Mouse (Mus musculus) kidney, embryonic 16.5 days (tissue): ENCODE measurements around the gene Derl3. TPM values are rescaled to one million over a fixed set of nuclear protein-coding genes. Genes with fewer than 3 reads are reported as not detected.

Experiments
- ATAC-seq: fragments of 200-750 bp; cut with Nextera tagmentation; 2 replicates; pipeline ENCODE4 v1.8.0; 2017; ENCODE audit warnings: moderate TSS enrichment; ENCODE audit not compliant: low FRiP score, low TSS enrichment
- H3K27ac ChIP-seq: fragments of 300-500 bp; sonication (generic); 2 replicates; pipeline ENCODE4 v1.5.1; 2014; ENCODE audit warnings: low read length
- H3K27me3 ChIP-seq: fragments of 300-500 bp; sonication (generic); 2 replicates; pipeline ENCODE4 v1.6.1; 2014; ENCODE audit warnings: low read length, control low read depth, mixed read lengths; ENCODE audit not compliant: insufficient read depth
- H3K36me3 ChIP-seq: fragments of 300-500 bp; sonication (generic); 2 replicates; pipeline ENCODE4 v1.6.1; 2014; ENCODE audit warnings: low read length, control low read depth, mixed read lengths; ENCODE audit not compliant: insufficient read depth
- H3K4me1 ChIP-seq: fragments of 300-500 bp; sonication (generic); 2 replicates; pipeline ENCODE4 v1.6.1; 2014; ENCODE audit warnings: low read length, control low read depth, mixed read lengths; ENCODE audit not compliant: insufficient read depth
- H3K4me2 ChIP-seq: fragments of 300-500 bp; sonication (generic); replicated peaks from 2 replicates; pipeline ENCODE4 v1.6.1; 2014; ENCODE audit warnings: low read depth, low read length
- H3K4me3 ChIP-seq: fragments of 300-500 bp; sonication (generic); 2 replicates; pipeline ENCODE4 v1.5.1; 2014; ENCODE audit warnings: mild to moderate bottlenecking, low read length
- H3K9ac ChIP-seq: fragments of 300-500 bp; sonication (generic); replicated peaks from 2 replicates; pipeline ENCODE4 v1.6.1; 2014; ENCODE audit warnings: low read length
- H3K9me3 ChIP-seq: fragments of 300-500 bp; sonication (generic); 2 replicates; pipeline ENCODE4 v1.6.1; 2016; ENCODE audit warnings: low read length, control low read depth
- WGBS: fragments of 180-500 bp; shearing (Covaris S2); extraction: QIAGEN DNeasy Blood & Tissue Kit; methylation state at CpG from one replicate; pipeline ENCODE4 v1.1.7; 2014; 5-methylcytosine and 5-hydroxymethylcytosine counted together
- polyA plus RNA-seq: library from polyadenylated mRNA; unstranded; fragments of >200 nt; fragmentation: Nextera tagmentation; extraction: Ambion mirVana; gene quantifications from 2 replicates; pipeline ENCODE4 v1.2.1, GENCODE M21; 2015

The Derl3 gene
- polyA plus RNA-seq, 1 experiment from 2014 or later: 4.4 TPM

DNA sequence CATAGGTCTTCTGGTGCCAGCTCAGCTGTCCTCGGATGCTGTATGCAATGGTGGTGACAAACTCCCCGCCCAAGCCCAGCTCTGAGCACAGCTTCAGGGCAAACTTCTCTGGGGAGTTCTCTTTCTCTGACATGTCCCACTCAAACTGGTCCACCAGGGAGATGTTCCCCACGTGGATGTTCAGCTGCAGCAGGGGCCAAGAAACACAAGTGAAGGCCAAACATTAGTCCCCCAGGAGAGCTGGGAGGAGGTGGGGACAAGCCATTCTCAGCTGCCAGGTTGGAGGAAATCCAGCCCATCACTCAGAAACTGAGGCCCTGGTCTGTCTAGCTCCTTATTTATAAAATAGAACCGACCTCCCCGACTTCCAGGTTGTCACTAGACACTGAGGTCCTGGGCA is 11.2 kb downstream of the Derl3 start:
- H3K4me3 ChIP-seq: no peak overlapping the region
- H3K4me2 ChIP-seq: no peak overlapping the region
- H3K27me3 ChIP-seq: no peaks in the 10 kb centered on the region
- no peak overlapping the region for H3K27ac ChIP-seq
- no peaks in the 10 kb centered on the region for H3K9me3 ChIP-seq
- ATAC-seq: no peak
- 87% methylated on average over 5 of the region's 5 CpGs for WGBS
- no peaks in the 10 kb centered on the region for H3K4me1 ChIP-seq
- no peak overlapping the region for H3K9ac ChIP-seq
- H3K36me3 ChIP-seq: peaks cover 80% of the 10 kb centered on the region

DNA sequence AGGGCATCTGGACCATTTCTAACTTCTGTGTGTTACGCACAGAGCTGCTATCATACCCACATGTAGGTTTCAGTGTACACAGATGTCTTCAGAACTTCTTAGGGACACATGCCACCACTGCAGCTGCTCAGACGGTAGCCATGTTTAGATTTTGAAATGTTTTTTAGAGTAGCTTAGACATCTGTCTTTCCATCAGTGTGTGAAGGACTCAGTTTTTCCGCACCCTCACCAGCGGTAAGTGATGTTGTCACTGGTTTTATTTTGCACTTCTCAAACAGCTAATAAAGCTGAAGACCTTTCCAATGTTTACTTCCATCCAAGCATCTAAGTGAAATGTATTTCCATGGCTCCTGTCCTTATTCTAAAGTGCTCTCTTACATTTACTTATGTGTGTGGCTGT is 13.7 kb downstream of the Derl3 start:
- no peaks in the 10 kb centered on the region for H3K27me3 ChIP-seq
- ATAC-seq: no peak
- H3K4me2 ChIP-seq: no peak overlapping the region
- WGBS: 93% methylated on average over 4 of the region's 4 CpGs
- H3K9me3 ChIP-seq: no peaks in the 10 kb centered on the region
- no peak overlapping the region for H3K27ac ChIP-seq
- H3K4me1 ChIP-seq: no peaks in the 10 kb centered on the region
- H3K36me3 ChIP-seq: peaks cover 82% of the 10 kb centered on the region
- no peak overlapping the region for H3K4me3 ChIP-seq
- H3K9ac ChIP-seq: no peak overlapping the region

GRCm38 (mm10) chr10:75910698-75911097 is 17.5 kb downstream of the Derl3 start:
- H3K27ac ChIP-seq: no peak overlapping the region
- H3K27me3 ChIP-seq: no peaks in the 10 kb centered on the region
- no peaks in the 10 kb centered on the region for H3K4me1 ChIP-seq
- H3K4me2 ChIP-seq: no peak overlapping the region
- no peak overlapping the region for H3K9ac ChIP-seq
- no peak overlapping the region for H3K4me3 ChIP-seq
- no peaks in the 10 kb centered on the region for H3K9me3 ChIP-seq
- WGBS: 80% methylated on average over 2 of the region's 2 CpGs
- H3K36me3 ChIP-seq: peaks cover 75% of the 10 kb centered on the region
- ATAC-seq: no peak

- WGBS: 73% methylated on average over 6 of the region's 6 CpGs
- H3K36me3 ChIP-seq: peaks cover 65% of the 10 kb centered on the region
- ATAC-seq: no peak
- H3K9me3 ChIP-seq: no peaks in the 10 kb centered on the region
- no peaks in the 10 kb centered on the region for H3K27me3 ChIP-seq
- no peaks in the 10 kb centered on the region for H3K4me1 ChIP-seq
- H3K4me2 ChIP-seq: no peak overlapping the region
- H3K4me3 ChIP-seq: no peak overlapping the region
- no peak overlapping the region for H3K9ac ChIP-seq
- no peak overlapping the region for H3K27ac ChIP-seq
Measured at GRCm38 (mm10) chr10:75913013-75913589, 19.9 kb downstream of the Derl3 start.

DNA sequence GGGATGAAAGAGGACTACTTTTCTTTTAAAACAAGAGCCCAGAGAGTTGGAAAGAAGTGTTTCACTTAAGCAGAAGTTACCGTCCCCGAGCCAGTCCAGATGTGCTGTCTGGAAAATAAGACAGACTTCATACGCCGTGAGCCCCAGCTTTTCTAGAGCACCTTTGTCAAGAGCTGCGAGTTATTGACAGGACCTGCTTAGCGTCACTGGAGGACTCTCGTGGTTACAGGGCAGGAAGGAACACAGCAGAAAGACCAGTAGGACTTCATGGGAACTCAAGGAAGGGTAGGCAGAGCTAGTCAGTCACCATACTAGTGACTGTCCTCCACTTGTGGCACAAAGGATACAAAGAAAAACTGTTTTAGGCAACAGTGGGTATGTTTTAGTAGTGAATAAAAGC is 22.3 kb downstream of the Derl3 start:
- peaks cover 49% of the 10 kb centered on the region for H3K36me3 ChIP-seq
- no peak overlapping the region for H3K4me3 ChIP-seq
- peaks cover 15% of the 10 kb centered on the region for H3K4me1 ChIP-seq
- H3K9ac ChIP-seq: no peak overlapping the region
- H3K27me3 ChIP-seq: no peaks in the 10 kb centered on the region
- H3K27ac ChIP-seq: no peak overlapping the region
- 92% methylated on average over 7 of the region's 7 CpGs for WGBS
- H3K9me3 ChIP-seq: no peaks in the 10 kb centered on the region
- no peak for ATAC-seq
- no peak overlapping the region for H3K4me2 ChIP-seq

DNA sequence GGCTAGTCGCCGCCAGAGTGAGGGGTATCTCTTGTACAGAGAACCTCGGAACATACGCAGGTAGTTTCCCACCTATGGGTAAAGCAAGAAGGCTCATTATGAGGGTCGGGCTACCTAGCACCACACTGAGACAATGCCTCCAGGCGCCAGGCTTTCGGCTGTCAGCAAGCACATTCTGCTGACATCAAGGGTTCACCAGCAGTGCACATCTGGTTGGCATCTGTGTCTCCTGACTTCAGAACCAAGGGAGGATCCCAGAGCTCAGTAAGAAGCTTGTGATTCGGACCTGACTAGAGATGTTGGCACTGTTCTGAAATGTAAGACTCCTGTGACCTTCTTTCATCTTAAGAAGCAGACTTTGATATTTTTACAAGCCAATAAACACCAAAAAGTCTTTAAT is 23.6 kb downstream of the Derl3 start:
- H3K9me3 ChIP-seq: no peaks in the 10 kb centered on the region
- no peak overlapping the region for H3K9ac ChIP-seq
- H3K27me3 ChIP-seq: no peaks in the 10 kb centered on the region
- H3K4me1 ChIP-seq: peaks cover 16% of the 10 kb centered on the region
- WGBS: 85% methylated on average over 8 of the region's 8 CpGs
- ATAC-seq: no peak
- peaks cover 38% of the 10 kb centered on the region for H3K36me3 ChIP-seq
- H3K27ac ChIP-seq: no peak overlapping the region
- H3K4me3 ChIP-seq: no peak overlapping the region
- H3K4me2 ChIP-seq: no peak overlapping the region

- H3K4me1 ChIP-seq: peaks cover 27% of the 10 kb centered on the region
- ATAC-seq: no peak
- 78% methylated on average over 5 of the region's 5 CpGs for WGBS
Measured at GRCm38 (mm10) chr10:75919026-75919425, 25.8 kb downstream of the Derl3 start.

DNA sequence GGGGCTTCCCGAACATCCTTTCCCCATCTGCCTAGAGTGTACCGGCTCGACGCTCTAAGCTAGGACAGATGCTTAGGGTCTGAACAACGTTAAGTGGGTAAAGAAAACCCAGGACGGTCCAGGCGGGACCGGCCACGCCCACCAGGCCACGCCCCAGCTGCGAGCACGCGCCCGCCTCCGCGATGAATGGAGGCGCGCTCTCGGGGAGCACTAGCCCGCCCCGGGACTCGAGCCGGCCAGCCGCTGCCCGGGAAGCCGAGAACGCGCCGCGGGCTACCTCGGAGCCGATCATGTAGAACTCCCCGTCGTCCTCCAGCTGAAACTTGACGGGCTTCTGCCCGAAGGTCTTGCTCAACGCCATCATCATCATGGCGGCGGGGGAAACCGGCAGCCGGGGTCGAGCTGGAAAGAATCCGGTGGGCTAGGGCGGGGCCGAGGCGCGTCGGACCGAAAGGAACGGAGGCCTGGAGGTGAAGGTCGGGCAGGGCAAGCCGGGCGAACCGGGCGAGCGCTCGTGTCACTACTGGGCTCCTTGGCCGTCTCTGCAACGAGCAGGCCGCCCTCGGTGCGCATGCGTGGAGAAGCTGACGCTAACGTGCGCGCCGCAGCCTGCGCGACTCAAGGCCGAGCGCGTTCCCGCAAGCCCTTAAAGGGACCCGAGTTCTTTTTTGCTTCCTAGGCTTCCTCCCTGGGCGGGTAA is 28.0 kb downstream of the Derl3 start, which contains the start of gene Smarcb1:
Gene Smarcb1, minus strand, starts transcription at position 592 of the 700 bp plus-strand sequence.
- Histone ChIP-seq H3K27me3 (no peaks in the 10 kb centered on the region), H3K9ac (peak within 1 kb of the TSS; percentile 95), H3K36me3 (peaks cover 15% of the 10 kb centered on the region; the same call in 1 of the 2 replicates), H3K4me3 (peak within 1 kb of the TSS; percentile 92), H3K27ac (peak within 1 kb of the TSS; percentile 94), H3K4me1 (peaks cover 27% of the 10 kb centered on the region), H3K4me2 (peak within 1 kb of the TSS; percentile 85), H3K9me3 (no peaks in the 10 kb centered on the region)
- WGBS: under 1% methylated on average over 76 of the region's 76 CpGs
- peak; percentile 93 for ATAC-seq

More at GRCm38 (mm10) chr10:75919026-75919425, 25.8 kb downstream of the Derl3 start:
- Histone ChIP-seq H3K4me2 (no peak overlapping the region), H3K9me3 (no peaks in the 10 kb centered on the region), H3K27ac (no peak overlapping the region), H3K9ac (no peak overlapping the region), H3K4me3 (no peak overlapping the region), H3K36me3 (peaks cover 27% of the 10 kb centered on the region), H3K27me3 (no peaks in the 10 kb centered on the region)

- Histone ChIP-seq H3K36me3 (peaks cover 14% of the 10 kb centered on the region; the same call in 1 of the 2 replicates), H3K27me3 (no peaks in the 10 kb centered on the region), H3K9ac (peak overlapping the region; percentile 95), H3K4me1 (peaks cover 27% of the 10 kb centered on the region), H3K27ac (peak overlapping the region; percentile 94), H3K4me3 (peak overlapping the region; percentile 92), H3K4me2 (peak overlapping the region; percentile 85), H3K9me3 (no peaks in the 10 kb centered on the region)
- 4% methylated on average over 22 of the region's 22 CpGs for WGBS
- ATAC-seq: peak; percentile 55
Measured at GRCm38 (mm10) chr10:75921726-75922560, 28.7 kb downstream of the Derl3 start.
